Mouse (Mus musculus) neural tube, embryonic 11.5 days (tissue): ENCODE data around the gene Raly. TPM values are rescaled to one million over a fixed set of nuclear protein-coding genes. Genes with fewer than 3 reads are reported as not detected.

ENCODE experiments used
- ATAC-seq: fragments of 200-750 bp; cut with Nextera tagmentation; 2 replicates; pipeline ENCODE4 v1.8.0; 2017; ENCODE audit warnings: moderate number of reproducible peaks, mild to moderate bottlenecking, moderate TSS enrichment, moderate library complexity; ENCODE audit not compliant: insufficient read depth, low FRiP score, low TSS enrichment
- DNase-seq: peaks from one replicate; pipeline ENCODE4 v3.0.0-alpha.2; 2015; ENCODE audit warnings: low spot score
- H3K27ac ChIP-seq: fragments of 300-500 bp; sonication (generic); 2 replicates; pipeline ENCODE4 v1.5.1; 2014; ENCODE audit warnings: low read depth, mild to moderate bottlenecking, low read length
- H3K27me3 ChIP-seq: fragments of 300-500 bp; sonication (generic); 2 replicates; pipeline ENCODE4 v1.6.1; 2014; ENCODE audit warnings: mild to moderate bottlenecking, low read length, mixed read lengths; ENCODE audit not compliant: control insufficient read depth, insufficient read depth
- H3K36me3 ChIP-seq: fragments of 300-500 bp; sonication (generic); 2 replicates; pipeline ENCODE4 v1.6.1; 2014; ENCODE audit warnings: mild to moderate bottlenecking, low read length, moderate library complexity, mixed read lengths; ENCODE audit not compliant: control insufficient read depth, insufficient read depth
- H3K4me1 ChIP-seq: fragments of 300-500 bp; sonication (generic); 2 replicates; pipeline ENCODE4 v1.6.1; 2014; ENCODE audit warnings: low read length, mixed read lengths; ENCODE audit not compliant: control insufficient read depth, insufficient read depth
- H3K4me2 ChIP-seq: fragments of 300-500 bp; sonication (generic); 2 replicates; pipeline ENCODE4 v1.6.1; 2014; ENCODE audit warnings: low read depth, mild to moderate bottlenecking, moderate library complexity
- H3K4me3 ChIP-seq: fragments of 300-500 bp; sonication (generic); 2 replicates; pipeline ENCODE4 v1.5.1; 2014; ENCODE audit warnings: low read depth, low read length
- H3K9ac ChIP-seq: fragments of 300-500 bp; sonication (generic); 2 replicates; pipeline ENCODE4 v1.6.1; 2014; ENCODE audit warnings: mild to moderate bottlenecking, low read length
- H3K9me3 ChIP-seq: fragments of 300-500 bp; sonication (generic); 2 replicates; pipeline ENCODE4 v1.6.1; 2016; ENCODE audit warnings: low read length; ENCODE audit not compliant: control insufficient read depth
- WGBS: fragments of 180-500 bp; shearing (Covaris S2); extraction: QIAGEN DNeasy Blood & Tissue Kit; methylation state at CpG from one replicate; pipeline ENCODE4 v1.1.7; 2014; 5-methylcytosine and 5-hydroxymethylcytosine counted together
- polyA plus RNA-seq: library from polyadenylated mRNA; unstranded; fragments of >200 nt; fragmentation: Nextera tagmentation; extraction: Ambion mirVana; gene quantifications from 2 replicates; pipeline ENCODE4 v1.2.1, GENCODE M21; 2014

The Raly gene
- polyA plus RNA-seq, 1 experiment from 2014 or later: 59.4 TPM

DNA sequence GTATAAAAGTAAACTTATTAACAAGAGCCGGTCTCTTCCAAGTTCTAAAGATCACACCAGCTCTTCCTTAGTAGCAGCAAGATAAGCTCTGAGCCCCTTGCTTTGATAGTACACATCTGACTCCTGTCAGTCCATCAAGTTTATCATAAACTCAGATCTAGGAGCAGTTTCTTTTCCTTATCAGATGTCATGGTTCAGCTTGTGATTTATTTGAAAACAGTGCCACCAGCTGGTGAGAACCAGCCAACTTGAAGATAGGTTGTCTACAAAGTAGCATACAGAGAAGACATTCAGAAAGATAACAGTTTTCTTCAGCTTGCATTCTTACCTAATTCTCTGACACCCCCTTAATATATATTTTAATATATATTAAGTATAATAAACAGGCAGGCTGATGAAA lies 64.5 kb downstream of the Raly start:
- no peak for DNase-seq
- ATAC-seq: no peak
- 93% methylated on average over 1 of the region's 1 CpGs for WGBS
- no peak overlapping the region for H3K9ac ChIP-seq
- H3K27me3 ChIP-seq: no peaks in the 10 kb centered on the region
- H3K9me3 ChIP-seq: no peaks in the 10 kb centered on the region
- H3K27ac ChIP-seq: no peak overlapping the region
- H3K4me1 ChIP-seq: no peaks in the 10 kb centered on the region
- no peak overlapping the region for H3K4me3 ChIP-seq
- H3K4me2 ChIP-seq: no peak overlapping the region
- peaks cover 4% of the 10 kb centered on the region; the same call in 1 of the 2 replicates for H3K36me3 ChIP-seq

DNA sequence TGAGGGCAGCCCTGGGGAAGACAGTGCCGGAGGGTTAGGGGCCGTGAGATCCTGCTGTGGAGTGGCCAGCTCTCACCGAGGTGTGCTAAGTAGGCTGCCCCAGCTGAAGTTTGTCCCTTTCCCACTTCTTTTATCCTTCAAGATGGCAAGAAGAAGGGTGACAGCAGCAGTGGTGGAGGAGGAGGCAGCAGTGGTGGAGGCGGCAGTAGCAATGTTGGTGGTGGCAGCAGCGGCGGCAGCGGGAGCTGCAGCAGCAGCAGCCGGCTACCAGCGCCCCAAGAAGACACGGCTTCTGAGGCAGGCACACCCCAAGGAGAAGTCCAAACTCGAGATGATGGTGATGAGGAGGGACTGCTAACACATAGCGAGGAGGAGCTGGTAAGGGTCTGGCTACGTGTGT lies 72.8 kb downstream of the Raly start:
- WGBS: 94% methylated on average over 13 of the region's 13 CpGs
- no peaks in the 10 kb centered on the region for H3K4me1 ChIP-seq
- no peaks in the 10 kb centered on the region for H3K27me3 ChIP-seq
- no peak overlapping the region for H3K4me2 ChIP-seq
- no peak overlapping the region for H3K27ac ChIP-seq
- peaks cover 18% of the 10 kb centered on the region for H3K36me3 ChIP-seq
- ATAC-seq: no peak
- no peak overlapping the region for H3K9ac ChIP-seq
- H3K9me3 ChIP-seq: no peaks in the 10 kb centered on the region
- H3K4me3 ChIP-seq: no peak overlapping the region
- DNase-seq: no peak

DNA sequence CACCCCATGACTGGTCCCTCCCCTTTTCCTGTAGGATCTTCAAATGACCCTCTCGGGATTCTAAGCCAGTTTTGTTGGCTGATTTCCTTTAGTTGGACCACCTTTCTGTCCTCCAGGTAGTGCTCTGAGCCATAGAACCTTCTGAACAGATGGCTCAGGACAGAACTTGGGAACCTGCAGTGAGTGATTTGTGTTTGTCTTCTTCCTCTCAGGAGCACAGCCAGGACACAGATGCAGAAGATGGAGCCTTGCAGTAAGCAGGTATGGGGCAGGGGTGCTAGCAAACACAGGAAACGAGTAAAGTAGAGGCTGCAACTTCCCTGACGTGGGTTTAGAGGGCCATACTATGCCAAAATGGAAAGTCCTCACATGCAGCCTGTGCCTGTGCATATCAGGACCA lies 74.8 kb downstream of the Raly start:
- Histone ChIP-seq H3K4me2 (no peak overlapping the region), H3K4me1 (no peaks in the 10 kb centered on the region), H3K27me3 (no peaks in the 10 kb centered on the region), H3K27ac (no peak overlapping the region), H3K9me3 (no peaks in the 10 kb centered on the region), H3K9ac (no peak overlapping the region), H3K36me3 (peaks cover 20% of the 10 kb centered on the region), H3K4me3 (no peak overlapping the region)
- DNase-seq (no peak), ATAC-seq (no peak)
- 89% methylated on average over 3 of the region's 3 CpGs for WGBS

DNA sequence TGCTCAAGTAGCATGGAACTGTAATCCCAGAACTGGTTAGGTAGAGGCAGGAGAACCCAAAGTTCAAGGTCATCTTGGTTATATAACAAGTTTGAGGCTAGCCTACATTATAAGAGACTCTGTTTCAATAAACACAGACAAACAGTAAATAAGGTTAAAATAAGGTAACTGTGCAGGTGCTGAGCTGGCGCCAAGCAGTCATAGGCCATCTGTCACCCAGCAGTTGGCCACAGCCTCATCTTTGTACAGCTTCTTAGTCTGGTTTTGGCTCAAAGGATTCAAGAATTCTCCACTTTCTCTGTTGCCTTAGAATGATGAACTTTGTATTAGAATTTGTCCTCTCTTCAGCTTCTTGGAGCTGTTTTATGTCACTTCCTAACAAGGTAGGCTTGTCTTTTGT lies 77.2 kb downstream of the Raly start:
- H3K4me3 ChIP-seq: no peak overlapping the region
- 84% methylated on average over 1 of the region's 1 CpGs for WGBS
- no peaks in the 10 kb centered on the region for H3K4me1 ChIP-seq
- H3K9me3 ChIP-seq: no peaks in the 10 kb centered on the region
- ATAC-seq: no peak
- DNase-seq: no peak
- no peak overlapping the region for H3K9ac ChIP-seq
- H3K27ac ChIP-seq: no peak overlapping the region
- H3K4me2 ChIP-seq: no peak overlapping the region
- peaks cover 24% of the 10 kb centered on the region for H3K36me3 ChIP-seq
- H3K27me3 ChIP-seq: no peaks in the 10 kb centered on the region

DNA sequence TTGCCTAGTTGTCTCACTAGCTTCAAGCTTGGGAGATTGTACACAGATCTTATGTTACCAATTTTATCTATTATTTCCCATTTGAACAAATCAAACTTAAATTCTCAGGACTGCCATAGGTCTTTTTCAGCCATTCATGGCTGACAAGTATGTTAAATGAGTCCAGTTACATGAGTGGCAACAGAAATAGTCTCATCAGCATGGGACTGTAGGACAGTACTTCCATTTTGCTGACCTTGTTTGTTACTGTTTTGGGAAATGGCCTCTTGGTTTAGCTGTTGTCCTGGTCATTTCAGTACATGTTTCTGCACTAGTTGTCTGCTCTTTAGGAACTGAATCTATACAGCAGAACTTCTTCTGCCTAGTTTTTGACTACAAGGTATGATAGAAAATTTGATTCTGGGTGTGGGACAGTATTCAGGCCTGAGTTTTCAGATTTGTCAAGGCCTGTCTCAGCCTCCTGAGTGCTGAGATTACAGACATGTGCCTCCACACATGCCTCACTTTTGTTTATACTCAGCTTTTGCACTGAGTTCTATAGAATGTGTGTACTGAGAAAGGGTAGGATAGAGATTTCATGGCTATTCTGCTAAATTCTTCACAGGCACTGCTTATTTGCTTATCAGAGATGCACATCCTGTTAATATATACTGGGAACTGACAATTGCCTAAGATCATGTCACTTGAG lies 79.2 kb downstream of the Raly start:
- no peaks in the 10 kb centered on the region for H3K9me3 ChIP-seq
- peaks cover 20% of the 10 kb centered on the region for H3K36me3 ChIP-seq
- H3K27ac ChIP-seq: no peak overlapping the region
- H3K4me1 ChIP-seq: no peaks in the 10 kb centered on the region
- no peaks in the 10 kb centered on the region for H3K27me3 ChIP-seq
- ATAC-seq (no peak), DNase-seq (no peak)
- no peak overlapping the region for H3K4me2 ChIP-seq
- H3K4me3 ChIP-seq: no peak overlapping the region
- H3K9ac ChIP-seq: no peak overlapping the region

DNA sequence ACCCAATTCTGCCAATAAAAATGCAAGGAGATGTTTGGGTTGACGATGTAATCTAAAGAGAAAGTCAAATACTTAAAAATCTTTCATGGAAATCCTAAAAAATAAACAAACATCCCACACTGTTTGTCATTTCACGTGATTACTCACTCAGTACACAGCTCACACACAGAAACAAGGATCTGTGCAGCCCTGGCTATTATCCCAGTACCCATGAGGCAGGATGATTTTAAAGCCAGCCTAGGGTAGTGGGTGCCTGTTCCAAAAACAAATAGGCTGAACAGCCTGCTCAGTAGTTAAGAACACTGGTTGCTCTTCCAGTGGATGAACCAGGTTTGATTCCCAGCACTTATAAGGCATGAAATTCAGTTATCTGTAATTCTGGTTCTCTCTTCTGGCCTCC lies 85.7 kb downstream of the Raly start:
- Histone ChIP-seq H3K4me1 (no peaks in the 10 kb centered on the region), H3K27me3 (no peaks in the 10 kb centered on the region), H3K9me3 (no peaks in the 10 kb centered on the region), H3K27ac (no peak overlapping the region), H3K4me3 (no peak overlapping the region), H3K4me2 (no peak overlapping the region), H3K36me3 (peaks cover 8% of the 10 kb centered on the region), H3K9ac (no peak overlapping the region)
- ATAC-seq (no peak), DNase-seq (no peak)
- 91% methylated on average over 2 of the region's 2 CpGs for WGBS

DNA sequence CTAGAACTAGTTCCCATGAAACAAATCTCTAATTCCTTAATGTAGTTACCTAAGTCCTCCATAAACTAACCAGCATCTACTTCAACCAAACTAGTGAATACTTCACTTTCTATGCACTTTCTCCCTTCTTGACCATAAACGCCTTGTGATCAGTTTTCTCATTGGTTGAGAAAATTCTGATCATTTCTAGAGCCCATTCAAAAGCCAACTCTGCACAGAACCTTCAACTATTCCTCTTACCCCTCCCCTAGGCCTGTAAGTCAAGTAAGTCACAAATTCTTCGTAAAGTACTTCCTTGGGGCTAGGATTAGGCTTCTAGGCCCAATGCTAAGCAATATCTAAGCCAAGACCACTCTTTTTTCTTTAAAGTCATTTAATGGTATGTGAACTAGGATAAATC lies 100.7 kb downstream of the Raly start:
- Histone ChIP-seq H3K27me3 (no peaks in the 10 kb centered on the region), H3K9ac (peak overlapping the region; percentile 83), H3K27ac (no peak overlapping the region), H3K9me3 (no peaks in the 10 kb centered on the region), H3K4me1 (peaks cover 10% of the 10 kb centered on the region), H3K4me2 (peak overlapping the region; percentile 72), H3K36me3 (peaks cover 5% of the 10 kb centered on the region), H3K4me3 (peak overlapping the region; percentile 73)
- no peak for ATAC-seq
- DNase-seq: no peak
- WGBS: 24% methylated on average over 2 of the region's 2 CpGs

DNA sequence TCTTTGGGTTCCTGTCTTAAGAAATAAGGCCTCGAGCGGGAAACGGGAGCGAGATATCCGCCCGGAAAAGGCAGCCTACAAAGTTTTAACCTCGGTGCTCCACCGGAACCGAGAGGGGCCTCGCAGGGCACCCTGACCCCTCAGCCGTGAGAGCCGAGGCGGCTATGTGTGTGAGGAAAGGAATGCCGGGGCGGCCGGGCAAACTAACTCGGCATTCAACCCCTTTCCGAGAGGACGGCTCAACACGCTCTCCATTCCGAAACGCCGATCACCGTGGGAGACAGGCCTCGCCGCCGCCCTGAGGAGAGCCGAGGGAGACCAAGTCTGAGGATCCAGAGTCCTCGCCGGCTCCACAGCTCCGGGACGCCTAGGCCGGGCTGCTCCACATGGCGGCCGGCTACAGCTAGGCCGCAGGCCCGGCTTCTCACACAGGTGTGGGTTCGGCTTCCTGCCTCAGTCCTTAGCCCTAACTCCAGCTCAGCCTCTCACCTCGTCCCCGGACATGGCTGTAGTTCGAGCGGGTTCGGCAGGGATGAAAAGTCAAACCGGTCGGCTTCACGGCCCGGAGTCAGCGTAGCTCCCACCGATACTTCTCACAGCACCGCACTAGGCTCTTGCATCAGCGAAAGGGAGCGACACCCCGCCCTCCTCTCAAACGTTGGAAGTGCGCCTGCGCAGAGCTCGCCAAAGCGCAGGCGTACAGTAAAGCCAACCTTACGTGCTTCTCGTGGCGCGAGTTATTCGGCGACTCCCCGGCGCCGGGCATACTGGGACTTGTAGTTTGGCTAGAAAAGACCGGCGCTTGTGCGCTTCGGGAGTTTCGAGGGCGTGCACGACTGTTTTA lies 101.5 kb downstream of the Raly start, which contains the start of gene Eif2s2:
Gene Eif2s2, minus strand, starts transcription at position 735 of the 844 bp plus-strand sequence.
- Histone ChIP-seq H3K27me3 (no peaks in the 10 kb centered on the region), H3K9ac (peak within 1 kb of the TSS; percentile 83), H3K36me3 (peaks cover 3% of the 10 kb centered on the region; the same call in 1 of the 2 replicates), H3K9me3 (no peaks in the 10 kb centered on the region), H3K4me3 (peak within 1 kb of the TSS; percentile 73), H3K27ac (0 out of 2 replicates have a peak within 1 kb of the TSS, but pooled peaks have one; percentile 49), H3K4me2 (peak within 1 kb of the TSS; percentile 72), H3K4me1 (peaks cover 10% of the 10 kb centered on the region)
- peak; percentile 93 for ATAC-seq
- WGBS: under 1% methylated on average over 73 of the region's 75 CpGs
- DNase-seq: peak; percentile 96

DNA sequence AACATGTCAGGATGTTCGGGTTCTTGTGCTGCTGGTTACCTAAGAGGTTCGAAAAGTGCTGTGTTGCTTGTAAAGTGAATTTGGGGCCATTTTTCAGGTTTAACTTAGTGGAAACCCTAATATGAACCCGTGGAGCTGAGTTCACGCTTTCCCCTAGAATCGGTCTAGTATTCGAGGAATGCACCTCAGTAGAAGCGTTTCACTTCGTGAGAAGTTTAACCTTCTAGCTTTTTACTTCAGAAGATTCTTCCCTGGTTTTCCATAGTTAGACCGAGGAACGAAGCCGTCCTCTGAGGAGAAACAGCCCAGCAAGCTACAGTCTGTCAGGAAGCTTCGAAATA lies 102.1 kb downstream of the Raly start:
- Histone ChIP-seq H3K9me3 (no peaks in the 10 kb centered on the region), H3K27me3 (no peaks in the 10 kb centered on the region), H3K9ac (peak overlapping the region; percentile 1; the same call in 1 of the 2 replicates), H3K4me2 (peak overlapping the region; percentile 47), H3K36me3 (no peaks in the 10 kb centered on the region; the same call in 1 of the 2 replicates), H3K27ac (no peak overlapping the region), H3K4me3 (peak overlapping the region; percentile 73), H3K4me1 (peaks cover 10% of the 10 kb centered on the region)
- WGBS: 9% methylated on average over 12 of the region's 12 CpGs
- DNase-seq (no peak), ATAC-seq (no peak)
